Mouse (Mus musculus): ENCODE measurements at regions not wholly inside any gene's neighbourhood (a gene's known extent, or its start where the extent isn't known, plus 50 kb on each side); places are given as distances from the start of the nearest gene placed in this dataset.

- H3K4me3 ChIP-seq (replicated peaks in 1 of 3; ENCODE audit: low read depth in 2 of 3, low read length in 2 of 3, poor library complexity in 1 of 3), result no peak overlapping the region
- no peaks in the 10 kb centered on the region for H3K79me2 ChIP-seq (replicated peaks; ENCODE audit: control insufficient read depth, extremely low read depth, insufficient read depth, poor library complexity, severe bottlenecking)
- H3K36me3 ChIP-seq (replicated peaks in 1 of 2; ENCODE audit: control insufficient read depth in 1 of 2, insufficient read depth in 1 of 2, low read length in 1 of 2), result no peaks in the 10 kb centered on the region
- peaks cover 55% of the 10 kb centered on the region for H3K9me3 ChIP-seq (replicated peaks; ENCODE audit: low read length)
- DNase-seq (ENCODE audit: extremely low read depth), result no peak
- dilution Hi-C loops (cut with MboI; ENCODE audit: extremely low pct_ligation_motif_present, extremely low pct_unique_long_range_greater_than_20kb, low sequenced_read_pairs), result no loop called here
- no peak overlapping the region for H3K27ac ChIP-seq (ENCODE audit: insufficient read depth, low read depth)
- no peak overlapping the region for H3K9ac ChIP-seq (ENCODE audit: insufficient read depth, low read depth)
- H3K4me1 ChIP-seq (ENCODE audit: control insufficient read depth in 1 of 2, insufficient read depth in 2 of 2), result no peaks in the 10 kb centered on the region
- in situ Hi-C loops (cut with MboI; ENCODE audit: low pct_ligation_motif_present, low pct_unique_long_range_greater_than_20kb, low sequenced_read_pairs), result no loop called here
- H3K27me3 ChIP-seq (replicated peaks), result no peaks in the 10 kb centered on the region
- H3K4me2 ChIP-seq (ENCODE audit: insufficient read depth, low read depth, poor library complexity, severe bottlenecking), result no peak overlapping the region
- TF ChIP-seq RAD21 (IDR thresholded peaks at IDR 0.05; ENCODE audit: low read depth, low read length) (no peak), MEF2A (IDR thresholded peaks at IDR 0.05; ENCODE audit: borderline replicate concordance, low read depth, low read length) (no peak), USF1 (IDR thresholded peaks at IDR 0.05; ENCODE audit: low read depth, low read length) (no peak), ELF1 (IDR thresholded peaks at IDR 0.05; ENCODE audit: low read depth, low read length) (no peak), CHD1 (IDR thresholded peaks at IDR 0.05; ENCODE audit: low read depth, low read length) (no peak), TBP (conservative IDR thresholded peaks at IDR 0.05; ENCODE audit: low read depth, low read length) (no peak), TCF12 (IDR thresholded peaks at IDR 0.05; ENCODE audit: low read depth, low read length) (no peak), ZKSCAN1 (IDR thresholded peaks at IDR 0.05; ENCODE audit: borderline replicate concordance, low read depth, low read length) (no peak), ETS1 (conservative IDR thresholded peaks at IDR 0.05; ENCODE audit: low read depth, low read length) (no peak), GABPA (IDR thresholded peaks at IDR 0.05; ENCODE audit: insufficient replicate concordance, low read depth, low read length) (no peak), BHLHE40 (IDR thresholded peaks at IDR 0.05; ENCODE audit: low read depth, low read length) (no peak), IRF4 (IDR thresholded peaks at IDR 0.05; ENCODE audit: low read depth, low read length) (no peak), MAZ (IDR thresholded peaks at IDR 0.05; ENCODE audit: low read depth, low read length) (no peak)
Observed at GRCm38 (mm10) chr13:69867296-69868065, 65.3 kb downstream of the Med10 start.

DNA sequence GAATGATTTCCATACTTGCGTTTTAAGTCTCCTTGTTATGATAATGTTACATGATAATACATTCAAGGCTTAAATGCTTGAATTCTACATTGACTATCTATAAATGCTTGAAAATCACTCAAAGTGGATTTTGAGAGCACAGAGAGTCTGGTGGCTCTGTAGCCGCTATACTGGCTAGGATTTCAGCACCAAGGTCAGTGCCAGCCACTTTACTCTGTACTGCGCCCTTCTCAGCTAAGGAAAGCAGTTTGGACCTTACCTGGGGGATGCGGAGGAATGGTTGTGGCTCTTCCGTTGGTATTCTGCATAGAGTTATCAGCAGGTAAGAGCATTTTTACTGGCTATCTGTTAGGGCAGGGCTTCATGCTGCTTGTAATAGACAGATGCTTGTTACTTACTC lies 94.3 kb downstream of the Med10 start:
- Histone ChIP-seq H3K36me3 (replicated peaks in 1 of 2; ENCODE audit: control insufficient read depth in 1 of 2, insufficient read depth in 1 of 2, low read length in 1 of 2) (no peaks in the 10 kb centered on the region), H3K4me2 (ENCODE audit: insufficient read depth, low read depth, poor library complexity, severe bottlenecking) (no peak overlapping the region), H3K27ac (ENCODE audit: insufficient read depth, low read depth) (no peak overlapping the region), H3K9ac (ENCODE audit: insufficient read depth, low read depth) (no peak overlapping the region), H3K4me1 (ENCODE audit: control insufficient read depth in 1 of 2, insufficient read depth in 2 of 2) (no peaks in the 10 kb centered on the region), H3K9me3 (replicated peaks; ENCODE audit: low read length) (peaks cover 17% of the 10 kb centered on the region), H3K27me3 (replicated peaks) (no peaks in the 10 kb centered on the region), H3K4me3 (replicated peaks in 1 of 3; ENCODE audit: low read depth in 2 of 3, low read length in 2 of 3, poor library complexity in 1 of 3) (no peak overlapping the region), H3K79me2 (replicated peaks; ENCODE audit: control insufficient read depth, extremely low read depth, insufficient read depth, poor library complexity, severe bottlenecking) (no peaks in the 10 kb centered on the region)
- no peak for DNase-seq (ENCODE audit: extremely low read depth)
- TF ChIP-seq POLR2AphosphoS2 (IDR thresholded peaks at IDR 0.05; ENCODE audit: low read depth, low read length) (no peak), HCFC1 (IDR thresholded peaks at IDR 0.05; ENCODE audit: low read depth, low read length) (no peak), RAD21 (IDR thresholded peaks at IDR 0.05; ENCODE audit: low read depth, low read length) (no peak), KAT2A (IDR thresholded peaks at IDR 0.05; ENCODE audit: insufficient replicate concordance, low read length) (no peak), MAZ (IDR thresholded peaks at IDR 0.05; ENCODE audit: low read depth, low read length) (no peak), TCF12 (IDR thresholded peaks at IDR 0.05; ENCODE audit: low read depth, low read length) (no peak), MAFK (IDR thresholded peaks at IDR 0.05; ENCODE audit: insufficient replicate concordance, low read length) (no peak), USF1 (IDR thresholded peaks at IDR 0.05; ENCODE audit: low read depth, low read length) (no peak)
- in situ Hi-C loops (cut with MboI; ENCODE audit: low pct_ligation_motif_present, low pct_unique_long_range_greater_than_20kb, low sequenced_read_pairs) (no loop called here), dilution Hi-C loops (cut with MboI; ENCODE audit: extremely low pct_ligation_motif_present, extremely low pct_unique_long_range_greater_than_20kb, low sequenced_read_pairs) (no loop called here)
